Mouse (Mus musculus): Measurements from ENCODE around the gene Mad1l1. TPM values are rescaled to one million over a fixed set of nuclear protein-coding genes. Genes with fewer than 3 reads are reported as not detected.

The Mad1l1 gene
- polyA plus RNA-seq, 1 experiment from 2014 or later, result 33.2 TPM

DNA sequence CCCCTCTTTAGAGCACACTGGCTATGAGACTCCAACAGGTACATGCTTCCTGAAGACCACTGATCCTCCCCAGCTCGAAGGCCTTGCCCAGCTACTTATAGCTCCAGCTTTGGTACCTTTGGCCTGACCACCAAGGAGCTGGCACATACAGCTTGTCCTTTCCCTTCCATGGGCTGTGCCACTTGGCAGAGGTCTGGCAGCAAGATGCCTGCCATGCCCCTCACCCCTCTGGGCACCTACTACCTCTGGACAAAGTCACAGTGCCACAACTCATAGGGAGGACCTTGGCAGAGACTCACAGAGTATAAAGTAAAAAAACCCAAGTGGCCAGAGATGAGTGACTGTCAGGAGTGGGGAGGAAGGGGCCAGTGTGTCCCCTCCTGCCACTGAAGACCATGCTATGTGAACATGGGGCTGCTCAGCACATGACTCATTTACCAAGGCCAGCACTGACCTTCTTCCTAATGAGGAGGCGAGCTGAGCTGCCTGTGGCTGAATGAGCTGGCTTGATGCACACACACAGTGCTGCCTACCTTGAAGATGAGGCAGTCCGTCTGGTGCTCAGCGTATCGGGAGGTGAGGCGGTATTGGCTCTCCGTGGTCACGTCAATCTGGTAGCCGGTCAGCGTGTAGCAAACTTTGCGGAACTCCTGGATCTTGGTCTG, 255.9 kb downstream of the Mad1l1 start:
- Histone ChIP-seq H3K27me3 (0 out of 2 replicates have a peak, but pooled peaks cover 5% of the 10 kb centered on the region), H3K4me2 (no peak overlapping the region), H3K9ac (no peak overlapping the region), H3K9me3 (no peaks in the 10 kb centered on the region), H3K36me3 (peaks cover 8% of the 10 kb centered on the region), H3K4me1 (replicated peaks) (peaks cover 42% of the 10 kb centered on the region), H3K4me3 (no peak overlapping the region), H3K27ac (no peak overlapping the region)
- ATAC-seq (ENCODE audit: low FRiP score), result no peak
- WGBS, result 93% methylated on average over 11 of the region's 11 CpGs

DNA sequence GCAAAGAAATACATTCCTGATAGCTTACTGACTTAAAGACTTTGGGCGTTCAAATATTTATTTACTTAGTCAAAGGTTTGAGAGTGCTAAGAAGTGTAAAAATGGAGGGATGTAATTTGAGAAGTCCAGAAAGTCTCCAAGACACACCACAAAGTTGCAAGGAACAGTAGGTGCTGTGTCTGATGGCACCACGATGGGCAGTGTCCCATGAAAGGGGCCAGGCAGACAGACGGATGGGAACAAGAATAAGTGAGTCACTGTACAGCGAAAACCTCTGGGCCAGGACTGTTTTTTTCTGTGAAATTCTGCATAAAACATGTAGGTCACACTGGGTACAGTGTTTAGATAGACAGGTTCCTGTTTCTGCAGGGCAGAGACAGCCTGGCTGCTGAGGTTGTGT, 256.8 kb downstream of the Mad1l1 start:
- no peak overlapping the region for H3K27ac ChIP-seq
- H3K4me3 ChIP-seq, result no peak overlapping the region
- no peaks in the 10 kb centered on the region for H3K9me3 ChIP-seq
- no peak for ATAC-seq (ENCODE audit: low FRiP score)
- WGBS, result 82% methylated on average over 4 of the region's 4 CpGs
- H3K9ac ChIP-seq, result no peak overlapping the region
- H3K36me3 ChIP-seq, result peaks cover 8% of the 10 kb centered on the region
- H3K27me3 ChIP-seq, result 0 out of 2 replicates have a peak, but pooled peaks cover 5% of the 10 kb centered on the region
- H3K4me2 ChIP-seq, result no peak overlapping the region
- H3K4me1 ChIP-seq (replicated peaks), result peaks cover 42% of the 10 kb centered on the region

DNA sequence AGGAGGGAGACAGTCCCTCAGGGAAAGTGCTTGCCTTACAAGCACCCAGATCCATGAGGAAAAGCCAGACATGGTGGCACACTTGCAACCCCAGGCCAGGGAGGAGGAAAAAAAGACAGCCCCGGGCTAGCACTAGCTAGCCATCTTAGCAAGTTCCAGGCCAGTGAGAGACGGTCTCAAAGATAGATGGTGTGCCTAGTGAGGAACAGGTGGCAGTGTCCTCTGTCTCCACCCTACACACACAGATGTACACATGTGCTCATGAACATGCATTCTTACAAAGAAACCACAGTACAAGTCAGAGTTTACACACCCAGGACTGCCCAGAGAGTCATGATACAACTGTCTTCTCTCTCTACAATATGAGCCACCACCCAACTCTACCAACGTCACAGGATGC, 258.5 kb downstream of the Mad1l1 start:
- WGBS, result 96% methylated on average over 3 of the region's 3 CpGs
- no peak for ATAC-seq (ENCODE audit: low FRiP score)

DNA sequence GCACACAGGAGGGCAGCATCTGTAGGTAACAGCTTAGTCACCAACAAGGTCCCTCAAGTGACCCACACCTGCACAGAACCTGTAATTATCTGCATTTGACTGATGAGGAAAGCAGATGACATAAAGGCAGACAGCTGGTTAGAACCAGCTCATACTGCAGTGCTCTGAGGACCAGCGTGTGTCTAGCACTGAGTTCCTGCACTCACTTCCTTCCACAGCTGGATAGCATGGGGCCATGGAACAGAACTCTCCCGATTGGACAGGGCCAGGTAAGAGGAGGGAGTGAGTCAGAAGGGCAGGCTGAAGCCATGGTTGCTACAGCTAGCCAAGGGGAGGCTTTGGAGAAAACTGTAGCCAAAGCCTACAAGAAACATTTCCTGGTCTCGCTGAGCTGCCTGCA, 259.0 kb downstream of the Mad1l1 start:
- 67% methylated on average over 3 of the region's 3 CpGs for WGBS
- H3K9ac ChIP-seq, result no peak overlapping the region
- H3K4me3 ChIP-seq, result no peak overlapping the region
- 0 out of 2 replicates have a peak, but pooled peaks cover 5% of the 10 kb centered on the region for H3K27me3 ChIP-seq
- H3K9me3 ChIP-seq, result no peaks in the 10 kb centered on the region
- no peak for ATAC-seq (ENCODE audit: low FRiP score)
- H3K36me3 ChIP-seq, result peaks cover 8% of the 10 kb centered on the region
- H3K4me2 ChIP-seq, result no peak overlapping the region
- H3K27ac ChIP-seq, result no peak overlapping the region
- peaks cover 21% of the 10 kb centered on the region for H3K4me1 ChIP-seq (replicated peaks)

More for the DNA sequence above, 258.5 kb downstream of the Mad1l1 start:
- Histone ChIP-seq H3K4me3 (no peak overlapping the region), H3K27ac (no peak overlapping the region), H3K4me2 (no peak overlapping the region), H3K27me3 (0 out of 2 replicates have a peak, but pooled peaks cover 5% of the 10 kb centered on the region), H3K9me3 (no peaks in the 10 kb centered on the region), H3K9ac (no peak overlapping the region), H3K4me1 (replicated peaks) (peaks cover 27% of the 10 kb centered on the region), H3K36me3 (peaks cover 8% of the 10 kb centered on the region)

DNA sequence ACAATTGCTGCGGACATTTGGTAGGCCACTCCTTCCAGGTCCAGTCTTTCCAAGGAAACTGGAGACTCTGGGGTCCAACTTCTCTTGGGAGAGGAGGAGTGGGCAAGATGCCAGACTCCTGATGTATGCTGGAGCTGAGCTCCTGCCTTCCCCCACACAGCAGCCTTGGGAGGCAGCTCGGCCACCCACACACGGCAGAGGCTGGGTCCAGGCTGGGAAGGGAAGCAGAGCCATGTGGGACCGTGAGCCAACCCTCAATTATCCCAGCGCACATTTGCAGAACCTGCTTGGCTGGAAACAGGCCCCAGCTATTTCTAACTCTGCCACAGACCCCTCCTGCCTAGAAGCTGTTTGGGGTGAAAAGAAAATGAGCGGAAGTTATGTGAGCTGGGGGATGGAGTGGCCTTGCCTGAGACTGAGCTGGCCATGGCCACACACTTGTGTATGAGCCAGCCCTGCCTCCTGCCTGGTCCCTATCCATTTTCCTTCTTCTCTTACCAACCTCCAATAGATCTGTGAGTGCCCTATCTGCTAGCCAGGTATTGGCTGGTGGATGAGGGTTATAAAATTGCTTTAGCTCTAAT, 260.0 kb downstream of the Mad1l1 start:
- H3K4me2 ChIP-seq, result no peak overlapping the region
- 57% methylated on average over 6 of the region's 6 CpGs for WGBS
- peak overlapping the region; percentile 23; the same call in 1 of the 2 replicates for H3K27ac ChIP-seq
- peaks cover 14% of the 10 kb centered on the region for H3K4me1 ChIP-seq (replicated peaks)
- no peak overlapping the region for H3K9ac ChIP-seq
- no peaks in the 10 kb centered on the region for H3K9me3 ChIP-seq
- H3K36me3 ChIP-seq, result peaks cover 8% of the 10 kb centered on the region
- H3K4me3 ChIP-seq, result no peak overlapping the region
- ATAC-seq (ENCODE audit: low FRiP score), result no peak
- H3K27me3 ChIP-seq, result 0 out of 2 replicates have a peak, but pooled peaks cover 5% of the 10 kb centered on the region

DNA sequence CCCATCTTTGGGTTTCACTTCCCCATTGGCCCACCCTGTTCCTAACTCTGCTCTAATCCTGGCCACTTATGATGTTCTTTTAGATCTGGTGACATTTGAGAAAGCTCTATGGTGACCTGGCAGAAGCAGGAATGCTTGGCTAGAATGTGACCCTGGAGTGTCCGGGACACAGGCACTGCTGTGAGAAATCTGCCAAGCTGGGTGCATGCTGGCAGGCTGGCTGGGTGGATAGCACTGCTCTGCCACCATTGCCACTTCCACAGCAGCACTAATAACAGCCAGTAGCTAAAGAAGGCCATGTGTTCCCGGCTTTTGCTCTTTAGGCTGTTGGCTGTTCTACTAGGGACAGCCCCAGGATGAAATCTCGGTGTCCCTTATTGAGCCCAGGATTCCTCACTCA, 265.1 kb downstream of the Mad1l1 start:
- no peaks in the 10 kb centered on the region for H3K36me3 ChIP-seq
- WGBS, result 94% methylated on average over 3 of the region's 3 CpGs
- H3K9ac ChIP-seq, result no peak overlapping the region
- H3K9me3 ChIP-seq, result no peaks in the 10 kb centered on the region
- ATAC-seq (ENCODE audit: low FRiP score), result no peak
- H3K27ac ChIP-seq, result no peak overlapping the region
- no peak overlapping the region for H3K4me3 ChIP-seq
- no peak overlapping the region for H3K4me2 ChIP-seq
- H3K4me1 ChIP-seq (replicated peaks), result peaks cover 7% of the 10 kb centered on the region
- no peaks in the 10 kb centered on the region for H3K27me3 ChIP-seq

DNA sequence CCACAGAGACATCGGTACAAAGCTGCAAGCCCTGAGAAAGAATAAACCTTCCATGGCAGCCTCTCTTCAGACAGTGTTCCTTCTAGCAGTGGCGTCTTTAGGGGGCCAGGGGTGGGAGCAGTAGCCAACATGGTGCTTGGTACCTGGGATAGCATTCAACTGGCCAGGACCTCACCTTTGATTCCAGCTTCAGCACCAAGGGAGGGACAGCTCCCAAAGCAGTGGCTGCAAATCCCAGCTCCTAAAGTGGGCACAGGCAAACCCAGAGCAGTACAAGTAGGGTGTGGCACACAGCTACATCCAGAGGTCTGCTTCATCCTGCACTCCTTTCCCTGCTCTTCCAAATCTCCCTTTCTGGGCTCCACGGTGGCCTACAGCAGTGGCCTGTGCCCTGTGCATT, 265.9 kb downstream of the Mad1l1 start:
- Histone ChIP-seq H3K27me3 (no peaks in the 10 kb centered on the region), H3K4me2 (no peak overlapping the region), H3K4me1 (replicated peaks) (0 out of 2 replicates have a peak, but pooled peaks cover 5% of the 10 kb centered on the region), H3K36me3 (no peaks in the 10 kb centered on the region), H3K9me3 (no peaks in the 10 kb centered on the region), H3K4me3 (no peak overlapping the region), H3K27ac (no peak overlapping the region), H3K9ac (no peak overlapping the region)
- no peak for ATAC-seq (ENCODE audit: low FRiP score)
- whole genome bisulfite sequencing, result 79% methylated on average over 3 of the region's 3 CpGs

DNA sequence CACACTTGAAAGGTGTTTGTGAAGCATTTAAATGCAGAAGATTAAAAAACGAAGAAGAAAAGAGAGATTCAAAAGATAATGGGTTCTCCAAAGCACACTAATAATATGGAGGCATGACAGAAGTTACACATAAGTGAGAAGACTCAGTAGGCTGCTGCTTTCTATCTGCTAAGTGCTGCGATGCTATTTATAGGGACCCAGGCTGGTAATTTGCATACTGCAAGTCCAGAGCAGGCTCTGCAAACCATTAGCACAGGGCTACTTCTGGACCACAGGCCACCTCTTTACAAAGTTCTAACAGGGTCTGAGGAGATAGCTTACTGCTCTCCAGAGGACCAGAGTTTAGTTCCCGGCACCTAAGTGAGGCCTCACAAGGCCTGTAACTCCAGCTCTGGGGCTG, 267.7 kb downstream of the Mad1l1 start:
- Histone ChIP-seq H3K27me3 (no peaks in the 10 kb centered on the region), H3K36me3 (no peaks in the 10 kb centered on the region), H3K9ac (no peak overlapping the region), H3K27ac (no peak overlapping the region), H3K4me3 (no peak overlapping the region), H3K4me2 (no peak overlapping the region), H3K9me3 (no peaks in the 10 kb centered on the region), H3K4me1 (replicated peaks) (0 out of 2 replicates have a peak, but pooled peaks cover 5% of the 10 kb centered on the region)
- 90% methylated on average over 3 of the region's 3 CpGs for WGBS
- no peak for ATAC-seq (ENCODE audit: low FRiP score)

DNA sequence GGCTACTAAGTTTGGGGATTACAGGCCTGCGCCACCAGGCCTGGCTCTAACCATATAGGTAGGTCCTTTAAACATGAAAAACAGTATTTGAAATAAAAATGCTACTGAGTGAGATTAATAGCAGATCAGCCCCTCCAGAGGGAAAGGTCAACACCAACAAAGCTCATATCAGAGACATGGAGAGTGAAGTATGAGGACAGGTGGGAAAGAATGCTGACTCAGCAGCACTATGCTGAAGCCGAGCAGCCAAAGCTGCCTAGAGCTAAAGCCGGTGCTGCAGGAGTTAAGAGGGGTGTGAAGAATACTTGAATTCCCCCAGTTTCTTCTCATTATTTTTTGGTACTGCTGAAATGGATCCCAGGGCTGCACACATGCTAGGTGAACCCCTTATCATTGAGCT, 268.9 kb downstream of the Mad1l1 start:
- H3K9me3 ChIP-seq, result no peaks in the 10 kb centered on the region
- H3K27me3 ChIP-seq, result no peaks in the 10 kb centered on the region
- H3K4me3 ChIP-seq, result no peak overlapping the region
- WGBS, result 78% methylated on average over 3 of the region's 3 CpGs
- ATAC-seq (ENCODE audit: low FRiP score), result no peak
- no peak overlapping the region for H3K9ac ChIP-seq
- 0 out of 2 replicates have a peak, but pooled peaks cover 5% of the 10 kb centered on the region for H3K4me1 ChIP-seq (replicated peaks)
- H3K36me3 ChIP-seq, result no peaks in the 10 kb centered on the region
- no peak overlapping the region for H3K27ac ChIP-seq
- no peak overlapping the region for H3K4me2 ChIP-seq

DNA sequence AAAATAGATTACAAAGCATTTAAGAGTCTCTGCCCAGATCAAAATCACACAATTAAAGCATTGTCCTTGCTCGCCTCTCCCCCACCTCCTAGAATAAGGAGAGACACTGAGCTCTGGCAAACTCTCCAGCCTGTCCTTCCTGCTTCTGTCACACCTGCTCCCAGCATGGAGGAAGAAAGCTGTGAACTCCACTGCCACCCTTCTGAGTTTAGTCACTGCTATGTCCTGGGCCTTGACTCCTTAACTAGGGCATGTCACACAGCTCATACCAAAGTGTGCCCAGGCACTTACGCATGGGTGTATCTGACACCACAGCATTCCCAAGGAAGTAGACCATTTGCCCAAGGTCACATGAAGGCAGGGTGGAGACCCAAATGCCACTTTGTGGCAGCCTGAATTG, 275.9 kb downstream of the Mad1l1 start:
- 0 out of 2 replicates have a peak, but pooled peaks cover 4% of the 10 kb centered on the region for H3K27me3 ChIP-seq
- no peak overlapping the region for H3K4me3 ChIP-seq
- H3K4me1 ChIP-seq (replicated peaks), result peaks cover 24% of the 10 kb centered on the region
- WGBS, result 76% methylated on average over 2 of the region's 2 CpGs
- H3K9me3 ChIP-seq, result no peaks in the 10 kb centered on the region
- no peak for ATAC-seq (ENCODE audit: low FRiP score)
- no peak overlapping the region for H3K4me2 ChIP-seq
- no peaks in the 10 kb centered on the region for H3K36me3 ChIP-seq
- H3K9ac ChIP-seq, result no peak overlapping the region
- no peak overlapping the region for H3K27ac ChIP-seq

DNA sequence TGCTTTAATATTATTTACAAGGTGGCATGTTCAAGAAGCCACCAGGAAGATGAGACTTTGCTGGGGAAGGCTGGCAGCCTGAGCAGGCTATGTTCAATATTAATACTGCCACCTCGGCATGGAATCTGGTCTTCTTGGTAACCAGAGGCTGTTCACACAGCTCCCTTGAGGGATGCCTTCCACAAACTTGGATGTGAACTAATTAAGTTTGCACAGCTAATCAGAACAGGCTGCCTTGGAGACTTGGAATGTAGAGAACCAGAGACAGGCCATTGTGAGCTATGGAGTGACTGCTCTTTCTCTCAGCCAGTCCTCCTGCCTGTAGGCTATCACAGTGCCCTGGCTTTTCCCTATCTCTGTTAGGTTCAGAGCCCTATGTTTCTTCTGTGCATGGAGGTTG, 278.4 kb downstream of the Mad1l1 start:
- 52% methylated on average over 1 of the region's 1 CpGs for WGBS
- H3K27ac ChIP-seq, result no peak overlapping the region
- no peaks in the 10 kb centered on the region for H3K36me3 ChIP-seq
- no peak overlapping the region for H3K4me2 ChIP-seq
- H3K9me3 ChIP-seq, result no peaks in the 10 kb centered on the region
- H3K4me1 ChIP-seq (replicated peaks), result peaks cover 24% of the 10 kb centered on the region
- no peak overlapping the region for H3K4me3 ChIP-seq
- ATAC-seq (ENCODE audit: low FRiP score), result no peak
- 0 out of 2 replicates have a peak, but pooled peaks cover 4% of the 10 kb centered on the region for H3K27me3 ChIP-seq
- H3K9ac ChIP-seq, result no peak overlapping the region

DNA sequence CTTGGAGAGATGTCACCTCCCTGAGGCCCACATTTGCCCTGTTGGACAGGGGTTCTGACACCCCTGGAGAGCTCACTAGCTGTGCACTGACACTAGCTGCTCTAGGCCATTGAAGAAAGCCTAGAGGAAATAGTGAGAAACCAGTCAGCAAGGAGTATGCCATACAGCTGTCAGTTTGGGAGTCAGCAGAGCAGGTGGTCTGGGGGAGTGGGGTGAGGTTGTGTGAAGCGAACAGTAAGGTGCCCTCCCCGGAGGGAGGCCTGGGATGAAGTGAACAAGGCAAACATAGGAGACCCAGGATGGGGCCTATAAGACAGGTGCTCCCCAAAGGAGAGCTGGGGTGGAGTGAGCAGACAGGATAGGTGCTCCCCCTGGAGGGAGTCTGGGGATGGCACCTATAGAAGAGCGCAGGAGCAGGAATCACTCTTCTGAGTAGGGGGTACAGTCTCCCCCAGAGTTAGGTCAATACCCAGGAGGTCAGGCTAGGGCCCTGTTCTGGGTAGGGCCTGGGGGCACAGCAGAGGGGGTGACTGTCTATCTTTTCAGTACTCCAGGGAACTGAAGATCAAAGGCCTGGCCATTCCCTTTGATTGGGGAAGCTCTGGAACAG, 279.2 kb downstream of the Mad1l1 start:
- Histone ChIP-seq H3K27me3 (0 out of 2 replicates have a peak, but pooled peaks cover 4% of the 10 kb centered on the region), H3K9ac (no peak overlapping the region), H3K4me2 (no peak overlapping the region), H3K4me3 (no peak overlapping the region), H3K9me3 (no peaks in the 10 kb centered on the region), H3K27ac (no peak overlapping the region), H3K4me1 (replicated peaks) (peaks cover 24% of the 10 kb centered on the region), H3K36me3 (no peaks in the 10 kb centered on the region)
- 73% methylated on average over 3 of the region's 3 CpGs for WGBS
- no peak for ATAC-seq (ENCODE audit: low FRiP score)

Data from hindbrain, embryonic 13.5 days (tissue).